In genomic region chr5:103759489-103760424, GRCm38 (mm10) we compare ENCODE assay signal across 8 mouse cellular contexts.
DNase-seq lines count a peak whose midpoint lies in the region; ATAC-seq lines count a peak whose summit lies in the region.

No protein-coding gene starts in this region.

- peak overlapping the region; percentile 27 for H3K4me3 ChIP-seq in hindbrain, embryonic 12.5 days
- no peak overlapping the region; the same call in 1 of the 2 replicates for H3K4me3 ChIP-seq in macrophage (ENCODE audit: inconsistent target)
- peak overlapping the region; percentile 47 for H3K4me3 ChIP-seq in stomach, embryonic 16.5 days (replicated peaks; ENCODE audit: low read length)

- 43% methylated on average over 14 of the region's 14 CpGs for whole genome bisulfite sequencing in hindbrain, embryonic 12.5 days
- WGBS in macrophage (ENCODE audit: missing documents): 54% methylated on average over 14 of the region's 14 CpGs
- 42% methylated on average over 14 of the region's 14 CpGs for WGBS in stomach, embryonic 16.5 days

- no peaks in the 10 kb centered on the region for H3K9me3 ChIP-seq in hindbrain, embryonic 12.5 days (replicated peaks)
- H3K9me3 ChIP-seq in stomach, embryonic 16.5 days (replicated peaks; ENCODE audit: control insufficient read depth, low read length): no peaks in the 10 kb centered on the region

- peak overlapping the region; percentile 17; the same call in 1 of the 2 replicates for H3K27ac ChIP-seq in hindbrain, embryonic 12.5 days
- peak overlapping the region; percentile 75 for H3K27ac ChIP-seq in macrophage
- peak overlapping the region; percentile 75 for H3K27ac ChIP-seq in stomach, embryonic 16.5 days (ENCODE audit: low read length)

- H3K79me2 ChIP-seq in macrophage (ENCODE audit: inconsistent target): peaks cover 100% of the 10 kb centered on the region

- no peaks in the 10 kb centered on the region for H3K36me3 ChIP-seq in hindbrain, embryonic 12.5 days
- no peaks in the 10 kb centered on the region; the same call in 1 of the 2 replicates for H3K36me3 ChIP-seq in macrophage (ENCODE audit: inconsistent target)
- no peaks in the 10 kb centered on the region for H3K36me3 ChIP-seq in stomach, embryonic 16.5 days (ENCODE audit: control insufficient read depth, insufficient read depth, low read length)

- peaks cover 13% of the 10 kb centered on the region for H3K4me1 ChIP-seq in hindbrain, embryonic 12.5 days
- H3K4me1 ChIP-seq in stomach, embryonic 16.5 days (ENCODE audit: control insufficient read depth, insufficient read depth, low read length): peaks cover 27% of the 10 kb centered on the region

- ATAC-seq in common myeloid progenitor, adult 5-6 weeks (replicated peaks; ENCODE audit: low read depth, poor library complexity, severe bottlenecking): peak; percentile 22
- no peak; the same call in 1 of the 2 replicates for ATAC-seq in hindbrain, embryonic 12.5 days (ENCODE audit: low FRiP score)
- ATAC-seq in stomach, embryonic 16.5 days (ENCODE audit: insufficient read depth, low FRiP score): peak; percentile 64; the same call in 1 of the 2 replicates

- peak overlapping the region; percentile 61 for H3K4me2 ChIP-seq in hindbrain, embryonic 12.5 days (replicated peaks)
- H3K4me2 ChIP-seq in stomach, embryonic 16.5 days (ENCODE audit: low read depth, low read length): peak overlapping the region; percentile 82

- peak; percentile 51 for DNase-seq in kidney, adult 18-20 months
- no peak for DNase-seq in kidney, adult 11 months
- no peak for DNase-seq in layer of hippocampus, postnatal 14 days (ENCODE audit: low spot score in 2 of 2)
- DNase-seq in frontal cortex, adult 2 months (ENCODE audit: extremely low spot score in 1 of 2, low spot score in 1 of 2): no peak

- H3K27me3 ChIP-seq in hindbrain, embryonic 12.5 days: no peaks in the 10 kb centered on the region
- H3K27me3 ChIP-seq in stomach, embryonic 16.5 days (ENCODE audit: control insufficient read depth, insufficient read depth, low read length): no peaks in the 10 kb centered on the region

- peak overlapping the region; percentile 50; the same call in 1 of the 2 replicates for H3K9ac ChIP-seq in hindbrain, embryonic 12.5 days
- H3K9ac ChIP-seq in stomach, embryonic 16.5 days (ENCODE audit: low read length): peak overlapping the region; percentile 66

Comparison
In these comparisons a context has a peak if more than half of its experiments do, and no peak if none do; other contexts are left out.
1. H3K27ac ChIP-seq: peak in every context shown above with its lines; median percentile 75 in macrophage; 75 in stomach, embryonic 16.5 days; 17 in hindbrain, embryonic 12.5 days.